Mouse (Mus musculus): Measurements from ENCODE around the gene Psmg4.

- no peak for TF ChIP-seq CTCF (IDR thresholded peaks at IDR 0.05; ENCODE audit: low read depth, low read length)
- TF ChIP-seq POLR2A (IDR thresholded peaks at IDR 0.05; ENCODE audit: borderline replicate concordance, low read depth, low read length): no peak
These were observed 50.0 kb downstream of the Psmg4 start for GRCm38 (mm10) chr13:34212735-34213212.

Data from bone marrow macrophage, adult 2 months (primary cell).